Mouse (Mus musculus): ENCODE results near the gene Il10ra. TPM values are rescaled to one million over a fixed set of nuclear protein-coding genes. Genes with fewer than 3 reads are reported as not detected.

The Il10ra gene
- polyA plus RNA-seq, 1 experiment from 2014 or later, result 0.64 TPM

GRCm38 (mm10) chr9:45235668-45236227, 33.2 kb downstream of the Il10ra start:
- Histone ChIP-seq H3K4me1 (ENCODE audit: control insufficient read depth, insufficient read depth, low read length) (no peaks in the 10 kb centered on the region), H3K27ac (ENCODE audit: low read length) (no peak overlapping the region), H3K27me3 (ENCODE audit: control insufficient read depth, insufficient read depth, low read depth, low read length) (no peaks in the 10 kb centered on the region), H3K4me3 (ENCODE audit: low read depth, low read length) (no peak overlapping the region), H3K4me2 (ENCODE audit: low read length) (no peak overlapping the region), H3K36me3 (ENCODE audit: control insufficient read depth, insufficient read depth, low read length) (no peaks in the 10 kb centered on the region), H3K9me3 (replicated peaks; ENCODE audit: control insufficient read depth, low read length, poor library complexity, severe bottlenecking) (no peaks in the 10 kb centered on the region), H3K9ac (ENCODE audit: low read depth, low read length) (no peak overlapping the region)
- ATAC-seq, result no peak
- WGBS, result 93% methylated on average over 6 of the region's 6 CpGs

GRCm38 (mm10) chr9:45229359-45229758, 39.6 kb downstream of the Il10ra start:
- Histone ChIP-seq H3K4me2 (ENCODE audit: low read length) (no peak overlapping the region), H3K27me3 (ENCODE audit: control insufficient read depth, insufficient read depth, low read depth, low read length) (no peaks in the 10 kb centered on the region), H3K4me1 (ENCODE audit: control insufficient read depth, insufficient read depth, low read length) (no peaks in the 10 kb centered on the region), H3K27ac (ENCODE audit: low read length) (no peak overlapping the region), H3K9ac (ENCODE audit: low read depth, low read length) (no peak overlapping the region), H3K9me3 (replicated peaks; ENCODE audit: control insufficient read depth, low read length, poor library complexity, severe bottlenecking) (no peaks in the 10 kb centered on the region), H3K4me3 (ENCODE audit: low read depth, low read length) (no peak overlapping the region), H3K36me3 (ENCODE audit: control insufficient read depth, insufficient read depth, low read length) (no peaks in the 10 kb centered on the region)
- ATAC-seq, result no peak
- 87% methylated on average over 8 of the region's 8 CpGs for WGBS

- no peak overlapping the region for H3K4me3 ChIP-seq (ENCODE audit: low read depth, low read length)
- 17% methylated on average over 6 of the region's 6 CpGs for WGBS
- no peak; the same call in 1 of the 2 replicates for ATAC-seq
- H3K9me3 ChIP-seq (replicated peaks; ENCODE audit: control insufficient read depth, low read length, poor library complexity, severe bottlenecking), result no peaks in the 10 kb centered on the region
- H3K27ac ChIP-seq (ENCODE audit: low read length), result no peak overlapping the region
- no peaks in the 10 kb centered on the region for H3K27me3 ChIP-seq (ENCODE audit: control insufficient read depth, insufficient read depth, low read depth, low read length)
- H3K9ac ChIP-seq (ENCODE audit: low read depth, low read length), result no peak overlapping the region
- no peak overlapping the region for H3K4me2 ChIP-seq (ENCODE audit: low read length)
- no peaks in the 10 kb centered on the region for H3K36me3 ChIP-seq (ENCODE audit: control insufficient read depth, insufficient read depth, low read length)
- H3K4me1 ChIP-seq (ENCODE audit: control insufficient read depth, insufficient read depth, low read length), result no peaks in the 10 kb centered on the region
Observed at GRCm38 (mm10) chr9:45221567-45221966, 47.4 kb downstream of the Il10ra start.

GRCm38 (mm10) chr9:45219644-45220043, 49.3 kb downstream of the Il10ra start:
- H3K36me3 ChIP-seq (ENCODE audit: control insufficient read depth, insufficient read depth, low read length), result no peaks in the 10 kb centered on the region
- no peaks in the 10 kb centered on the region for H3K27me3 ChIP-seq (ENCODE audit: control insufficient read depth, insufficient read depth, low read depth, low read length)
- H3K4me1 ChIP-seq (ENCODE audit: control insufficient read depth, insufficient read depth, low read length), result no peaks in the 10 kb centered on the region; the same call in 1 of the 2 replicates
- H3K9me3 ChIP-seq (replicated peaks; ENCODE audit: control insufficient read depth, low read length, poor library complexity, severe bottlenecking), result no peaks in the 10 kb centered on the region
- no peak for ATAC-seq
- 92% methylated on average over 3 of the region's 3 CpGs for WGBS
- H3K9ac ChIP-seq (ENCODE audit: low read depth, low read length), result no peak overlapping the region
- H3K4me2 ChIP-seq (ENCODE audit: low read length), result no peak overlapping the region
- no peak overlapping the region for H3K27ac ChIP-seq (ENCODE audit: low read length)
- no peak overlapping the region for H3K4me3 ChIP-seq (ENCODE audit: low read depth, low read length)

- no peaks in the 10 kb centered on the region for H3K9me3 ChIP-seq (replicated peaks; ENCODE audit: control insufficient read depth, low read length, poor library complexity, severe bottlenecking)
- H3K27ac ChIP-seq (ENCODE audit: low read length), result no peak overlapping the region
- ATAC-seq, result no peak
- H3K9ac ChIP-seq (ENCODE audit: low read depth, low read length), result no peak overlapping the region
- no peaks in the 10 kb centered on the region; the same call in 1 of the 2 replicates for H3K4me1 ChIP-seq (ENCODE audit: control insufficient read depth, insufficient read depth, low read length)
- no peaks in the 10 kb centered on the region for H3K27me3 ChIP-seq (ENCODE audit: control insufficient read depth, insufficient read depth, low read depth, low read length)
- 54% methylated on average over 11 of the region's 11 CpGs for WGBS
- no peaks in the 10 kb centered on the region for H3K36me3 ChIP-seq (ENCODE audit: control insufficient read depth, insufficient read depth, low read length)
- no peak overlapping the region for H3K4me3 ChIP-seq (ENCODE audit: low read depth, low read length)
- no peak overlapping the region for H3K4me2 ChIP-seq (ENCODE audit: low read length)
Observed at GRCm38 (mm10) chr9:45215526-45216179, 53.3 kb downstream of the Il10ra start.

GRCm38 (mm10) chr9:45212001-45212400, 56.9 kb downstream of the Il10ra start:
- H3K9me3 ChIP-seq (replicated peaks; ENCODE audit: control insufficient read depth, low read length, poor library complexity, severe bottlenecking), result no peaks in the 10 kb centered on the region
- 65% methylated on average over 6 of the region's 6 CpGs for WGBS
- no peaks in the 10 kb centered on the region for H3K36me3 ChIP-seq (ENCODE audit: control insufficient read depth, insufficient read depth, low read length)
- H3K9ac ChIP-seq (ENCODE audit: low read depth, low read length), result no peak overlapping the region
- H3K4me2 ChIP-seq (ENCODE audit: low read length), result no peak overlapping the region
- H3K27me3 ChIP-seq (ENCODE audit: control insufficient read depth, insufficient read depth, low read depth, low read length), result no peaks in the 10 kb centered on the region
- H3K4me1 ChIP-seq (ENCODE audit: control insufficient read depth, insufficient read depth, low read length), result no peaks in the 10 kb centered on the region; the same call in 1 of the 2 replicates
- H3K4me3 ChIP-seq (ENCODE audit: low read depth, low read length), result no peak overlapping the region
- ATAC-seq, result no peak
- no peak overlapping the region for H3K27ac ChIP-seq (ENCODE audit: low read length)

- no peaks in the 10 kb centered on the region for H3K27me3 ChIP-seq (ENCODE audit: control insufficient read depth, insufficient read depth, low read depth, low read length)
- no peak overlapping the region for H3K4me3 ChIP-seq (ENCODE audit: low read depth, low read length)
- H3K9ac ChIP-seq (ENCODE audit: low read depth, low read length), result no peak overlapping the region
- no peaks in the 10 kb centered on the region for H3K4me1 ChIP-seq (ENCODE audit: control insufficient read depth, insufficient read depth, low read length)
- H3K4me2 ChIP-seq (ENCODE audit: low read length), result no peak overlapping the region
- no peaks in the 10 kb centered on the region for H3K9me3 ChIP-seq (replicated peaks; ENCODE audit: control insufficient read depth, low read length, poor library complexity, severe bottlenecking)
- no peak for ATAC-seq
- no peak overlapping the region for H3K27ac ChIP-seq (ENCODE audit: low read length)
- 82% methylated on average over 7 of the region's 7 CpGs for WGBS
- no peaks in the 10 kb centered on the region for H3K36me3 ChIP-seq (ENCODE audit: control insufficient read depth, insufficient read depth, low read length)
Observed at GRCm38 (mm10) chr9:45207015-45207743, 61.8 kb downstream of the Il10ra start.

- WGBS, result 74% methylated on average over 4 of the region's 4 CpGs
- no peak overlapping the region for H3K4me3 ChIP-seq (ENCODE audit: low read depth, low read length)
- ATAC-seq, result no peak
Observed at GRCm38 (mm10) chr9:45206121-45206520, 62.8 kb downstream of the Il10ra start.

GRCm38 (mm10) chr9:45205143-45205542, 63.8 kb downstream of the Il10ra start:
- H3K27me3 ChIP-seq (ENCODE audit: control insufficient read depth, insufficient read depth, low read depth, low read length), result no peaks in the 10 kb centered on the region
- WGBS, result 77% methylated on average over 5 of the region's 5 CpGs

More at GRCm38 (mm10) chr9:45206121-45206520, 62.8 kb downstream of the Il10ra start:
- no peak overlapping the region for H3K27ac ChIP-seq (ENCODE audit: low read length)
- no peaks in the 10 kb centered on the region for H3K27me3 ChIP-seq (ENCODE audit: control insufficient read depth, insufficient read depth, low read depth, low read length)
- no peaks in the 10 kb centered on the region for H3K36me3 ChIP-seq (ENCODE audit: control insufficient read depth, insufficient read depth, low read length)
- H3K4me1 ChIP-seq (ENCODE audit: control insufficient read depth, insufficient read depth, low read length), result no peaks in the 10 kb centered on the region
- H3K9me3 ChIP-seq (replicated peaks; ENCODE audit: control insufficient read depth, low read length, poor library complexity, severe bottlenecking), result no peaks in the 10 kb centered on the region
- no peak overlapping the region for H3K9ac ChIP-seq (ENCODE audit: low read depth, low read length)
- H3K4me2 ChIP-seq (ENCODE audit: low read length), result no peak overlapping the region

More at GRCm38 (mm10) chr9:45205143-45205542, 63.8 kb downstream of the Il10ra start:
- Histone ChIP-seq H3K4me3 (ENCODE audit: low read depth, low read length) (no peak overlapping the region), H3K36me3 (ENCODE audit: control insufficient read depth, insufficient read depth, low read length) (no peaks in the 10 kb centered on the region), H3K9me3 (replicated peaks; ENCODE audit: control insufficient read depth, low read length, poor library complexity, severe bottlenecking) (no peaks in the 10 kb centered on the region), H3K4me2 (ENCODE audit: low read length) (no peak overlapping the region), H3K4me1 (ENCODE audit: control insufficient read depth, insufficient read depth, low read length) (no peaks in the 10 kb centered on the region), H3K27ac (ENCODE audit: low read length) (no peak overlapping the region), H3K9ac (ENCODE audit: low read depth, low read length) (no peak overlapping the region)
- ATAC-seq, result no peak
